Mouse (Mus musculus) right cerebral cortex, adult 18-20 months (tissue): ENCODE data around the gene Gm14459.
"Not testable (repeated sequence)": the region's sequence is repeated elsewhere in the genome, so short reads cannot be mapped to it uniquely, and the experiment has no call there.

Source experiments
- DNase-seq: peaks from one replicate; pipeline ENCODE4 v3.0.0; 2022; ENCODE audit warnings: mixed read lengths

Gene Gm14459

DNA sequence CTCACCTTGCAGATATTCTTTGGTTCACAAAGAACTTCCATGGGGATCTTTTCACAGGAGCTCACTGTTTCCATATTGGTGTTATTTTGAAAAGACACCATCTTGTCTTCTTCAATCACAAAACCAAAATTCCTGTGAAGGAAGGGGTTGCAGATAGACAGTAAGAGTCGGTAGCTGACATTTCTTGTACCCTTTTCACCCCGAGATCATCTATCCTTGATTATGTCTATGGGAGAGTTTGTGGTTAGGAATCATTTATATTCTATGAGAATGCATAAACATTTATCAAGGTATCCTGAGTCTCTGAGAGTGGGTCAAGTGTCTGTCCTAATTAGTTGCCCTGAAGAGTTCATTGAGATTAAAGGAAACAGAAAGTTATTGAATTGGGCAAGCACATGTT, at the start of gene Gm14459:
TSS of gene Gm14459 (minus strand) at position 101 of the 400 bp plus-strand sequence.
- no peak for DNase-seq

DNA sequence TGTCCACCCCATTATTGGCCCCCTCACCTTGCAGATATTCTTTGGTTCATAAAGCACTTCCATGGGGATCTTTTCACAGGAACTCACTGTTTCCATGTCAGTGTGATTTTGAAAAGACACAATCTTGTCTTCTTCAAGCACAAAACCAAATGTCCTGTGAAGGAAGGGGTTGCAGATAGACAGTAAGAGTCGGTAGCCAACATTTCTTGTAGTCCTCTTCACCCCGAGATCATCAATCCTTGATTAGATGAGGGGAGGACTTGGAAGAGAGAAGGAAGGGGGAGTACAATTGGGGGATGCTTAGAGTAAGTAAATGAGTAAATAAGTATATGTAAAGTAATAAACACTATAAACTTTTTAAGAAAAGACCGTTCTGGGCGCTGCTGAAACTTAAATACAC, 23.4 kb upstream of the Gm14459 start, which contains the start of gene Ssxb6:
TSS of gene Ssxb6 (minus strand) at position 101 of the 400 bp plus-strand sequence.
- DNase-seq = not testable (repeated sequence)
